Mouse (Mus musculus) E14TG2a.4 (cell line): ENCODE measurements around the gene Slc25a5.

Experiments used
- CTCF ChIP-seq: conservative IDR thresholded peaks from 2 replicates; pipeline ENCODE4 v1.5.1; 2014; ENCODE audit warnings: low read length
- POU5F1 ChIP-seq: IDR thresholded peaks from 2 replicates; pipeline ENCODE4 v1.6.1; 2014; ENCODE audit warnings: low read length, borderline replicate concordance

GRCm38 (mm10) chrX:36775520-36775919, 19.9 kb upstream of the Slc25a5 start:
- TF ChIP-seq CTCF (no peak), POU5F1 (no peak)
